Mouse (Mus musculus): Measurements from ENCODE around the gene Wasl.

DNA sequence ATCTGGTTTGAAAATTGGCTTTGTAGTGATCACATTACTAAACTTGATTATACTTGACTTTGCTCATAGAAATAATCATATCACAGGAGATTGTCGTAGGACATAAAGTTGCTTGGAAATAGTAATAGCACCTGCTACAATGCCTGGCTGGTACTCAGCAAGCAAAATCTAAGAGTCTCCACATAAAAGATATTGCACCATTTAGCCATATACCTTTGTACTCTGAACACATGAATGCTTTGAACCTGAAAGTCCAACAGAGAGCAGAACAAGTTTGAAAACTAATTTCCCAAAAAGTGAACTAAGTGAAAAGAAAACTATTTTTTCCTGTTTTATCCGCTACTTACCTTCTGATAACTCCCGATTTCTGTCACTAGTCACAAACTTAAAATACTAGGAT lies 18.3 kb upstream of the Wasl start:
- TF ChIP-seq ZC3H11A (IDR thresholded peaks at IDR 0.05; ENCODE audit: borderline replicate concordance, low read depth, low read length), result no peak
- no peak for TF ChIP-seq MAFK (IDR thresholded peaks at IDR 0.05; ENCODE audit: insufficient read depth, low read depth, low read length)

All from ES-E14 (cell line).